Mouse (Mus musculus) MEL (cell line): Measurements from ENCODE around the gene Tmem8b. TPM values are rescaled to one million over a fixed set of nuclear protein-coding genes. Genes with fewer than 3 reads are reported as not detected.

Experiments
- DNase-seq: peaks from one replicate; pipeline ENCODE4 v3.0.0; 2011; ENCODE audit warnings: low read depth, low spot score
- H3K27ac ChIP-seq: 2 replicates; pipeline ENCODE4 v1.5.1; 2012; ENCODE audit warnings: low read depth, mild to moderate bottlenecking, control low read depth, low read length, moderate library complexity; ENCODE audit not compliant: control insufficient read depth
- H3K27me3 ChIP-seq, 2 experiments: fragments of 150-350 bp in 1 of 2; sonication (generic) in 1 of 2; 2 replicates each; pipeline ENCODE4 v1.6.1; 2012; ENCODE audit warnings: low read length in 2 of 2, mild to moderate bottlenecking in 2 of 2, improper control_type of control experiment in 1 of 2, moderate library complexity in 1 of 2; ENCODE audit not compliant: insufficient read depth in 2 of 2, control insufficient read depth in 1 of 2
- H3K36me3 ChIP-seq, 2 experiments: 2 replicates each; pipeline ENCODE4 v1.6.1; 2012 to 2014; ENCODE audit warnings: low read length in 2 of 2, improper control_type of control experiment in 1 of 2, inconsistent platforms in 1 of 2, mild to moderate bottlenecking in 1 of 2; ENCODE audit not compliant: insufficient read depth in 2 of 2, control insufficient read depth in 1 of 2
- H3K4me1 ChIP-seq, 2 experiments: fragments of 150-350 bp in 1 of 2; sonication (generic) in 1 of 2; 2 replicates each; pipeline ENCODE4 v1.6.1; 2012; ENCODE audit warnings: low read length in 2 of 2, improper control_type of control experiment in 1 of 2, mild to moderate bottlenecking in 1 of 2; ENCODE audit not compliant: insufficient read depth in 2 of 2, control insufficient read depth in 1 of 2
- H3K4me3 ChIP-seq, 2 experiments: fragments of 150-350 bp in 1 of 2; sonication (generic) in 1 of 2; 2 replicates each; pipeline ENCODE4 v1.5.1; 2012; ENCODE audit warnings: low read depth in 2 of 2, low read length in 2 of 2, mild to moderate bottlenecking in 2 of 2, moderate library complexity in 2 of 2, control low read depth in 1 of 2, improper control_type of control experiment in 1 of 2; ENCODE audit not compliant: control insufficient read depth in 1 of 2, insufficient read depth in 1 of 2
- H3K79me2 ChIP-seq: 2 replicates; pipeline ENCODE4 v1.6.1; 2012; ENCODE audit warnings: mild to moderate bottlenecking, low read length, moderate library complexity; ENCODE audit not compliant: control insufficient read depth, poor library complexity, insufficient read depth
- H3K9ac ChIP-seq: 2 replicates; pipeline ENCODE4 v1.6.1; 2012; ENCODE audit warnings: low read depth, mild to moderate bottlenecking, control low read depth, low read length, moderate library complexity; ENCODE audit not compliant: control insufficient read depth, poor library complexity, severe bottlenecking
- H3K9me3 ChIP-seq: fragments of 150-350 bp; sonication (generic); replicated peaks from 2 replicates; pipeline ENCODE4 v1.6.1; 2012; ENCODE audit warnings: mild to moderate bottlenecking, low read length, improper control_type of control experiment, moderate library complexity; ENCODE audit not compliant: insufficient read depth
- CHD1 ChIP-seq: IDR thresholded peaks from 2 replicates; pipeline ENCODE4 v1.6.1; 2012; ENCODE audit warnings: low read depth, mild to moderate bottlenecking, inconsistent platforms, low read length, improper control_type of control experiment
- CTCF ChIP-seq, 3 experiments: IDR thresholded peaks in 2 of 3; conservative IDR thresholded peaks in 1 of 3; 2 replicates each; pipeline ENCODE4 v1.5.1; 2011 to 2012; ENCODE audit warnings: low read length in 3 of 3, low read depth in 2 of 3, mild to moderate bottlenecking in 2 of 3, improper control_type of control experiment in 1 of 3, inconsistent platforms in 1 of 3, mixed read lengths in 1 of 3, moderate library complexity in 1 of 3; ENCODE audit not compliant: control insufficient read depth in 1 of 3, insufficient read depth in 1 of 3, poor library complexity in 1 of 3, severe bottlenecking in 1 of 3
- E2F4 ChIP-seq: IDR thresholded peaks from 2 replicates; pipeline ENCODE4 v1.6.1; 2011; ENCODE audit warnings: low read depth, low read length, improper control_type of control experiment, borderline replicate concordance
- EP300 ChIP-seq, 2 experiments: IDR thresholded peaks; 2 replicates each; pipeline ENCODE4 v1.6.1; 2011; ENCODE audit warnings: improper control_type of control experiment in 2 of 2, low read length in 2 of 2, low read depth in 1 of 2, mild to moderate bottlenecking in 1 of 2
- ETS1 ChIP-seq: IDR thresholded peaks from 2 replicates; pipeline ENCODE4 v1.6.1; 2012; ENCODE audit warnings: low read depth, mild to moderate bottlenecking, inconsistent platforms, low read length, improper control_type of control experiment, moderate library complexity
- GABPA ChIP-seq: IDR thresholded peaks from 2 replicates; pipeline ENCODE4 v1.6.1; 2012; ENCODE audit warnings: low read depth, mild to moderate bottlenecking, inconsistent platforms, low read length, improper control_type of control experiment, moderate library complexity
- GATA1 ChIP-seq: IDR thresholded peaks from 2 replicates; pipeline ENCODE4 v1.6.1; 2011; ENCODE audit warnings: low read depth, low read length, improper control_type of control experiment
- KAT2A ChIP-seq: conservative IDR thresholded peaks from 2 replicates; pipeline ENCODE4 v1.6.1; 2012; ENCODE audit warnings: low read depth, low read length, improper control_type of control experiment, inconsistent platforms
- MAZ ChIP-seq: IDR thresholded peaks from 2 replicates; pipeline ENCODE4 v1.6.1; 2012; ENCODE audit warnings: low read depth, mild to moderate bottlenecking, inconsistent platforms, low read length, improper control_type of control experiment
- MXI1 ChIP-seq: IDR thresholded peaks from 2 replicates; pipeline ENCODE4 v1.6.1; 2011; ENCODE audit warnings: mild to moderate bottlenecking, low read depth, low read length, improper control_type of control experiment
- MYB ChIP-seq: IDR thresholded peaks from 2 replicates; pipeline ENCODE4 v1.6.1; 2011; ENCODE audit warnings: mild to moderate bottlenecking, low read depth, low read length, improper control_type of control experiment
- MYC ChIP-seq: IDR thresholded peaks from 2 replicates; pipeline ENCODE4 v1.6.1; 2011; ENCODE audit warnings: low read depth, mild to moderate bottlenecking, low read length, improper control_type of control experiment, moderate library complexity
- POLR2AphosphoS2 ChIP-seq: IDR thresholded peaks from 2 replicates; pipeline ENCODE4 v1.6.1; 2011; ENCODE audit warnings: low read length, improper control_type of control experiment
- RAD21 ChIP-seq: IDR thresholded peaks from 2 replicates; pipeline ENCODE4 v1.6.1; 2011; ENCODE audit warnings: mild to moderate bottlenecking, low read depth, low read length, improper control_type of control experiment
- TAL1 ChIP-seq: IDR thresholded peaks from 2 replicates; pipeline ENCODE4 v1.6.1; 2012; ENCODE audit warnings: mild to moderate bottlenecking, inconsistent platforms, low read length, moderate library complexity, mixed read lengths
- TBP ChIP-seq: IDR thresholded peaks from 2 replicates; pipeline ENCODE4 v1.8.0; 2011; ENCODE audit warnings: low read depth, low read length, improper control_type of control experiment
- TCF12 ChIP-seq: IDR thresholded peaks from 2 replicates; pipeline ENCODE4 v1.6.1; 2014; ENCODE audit warnings: low read depth, mild to moderate bottlenecking, inconsistent platforms, low read length, improper control_type of control experiment, moderate library complexity
- UBTF ChIP-seq: IDR thresholded peaks from 2 replicates; pipeline ENCODE4 v1.6.1; 2012; ENCODE audit warnings: low read depth, mild to moderate bottlenecking, inconsistent platforms, low read length, improper control_type of control experiment, moderate library complexity, borderline replicate concordance; ENCODE audit not compliant: insufficient read depth
- ZMIZ1 ChIP-seq: IDR thresholded peaks from 2 replicates; pipeline ENCODE4 v1.6.1; 2012; ENCODE audit warnings: low read depth, mild to moderate bottlenecking, inconsistent platforms, low read length, improper control_type of control experiment, moderate library complexity
- ZNF384 ChIP-seq: IDR thresholded peaks from 2 replicates; pipeline ENCODE4 v1.6.1; 2012; ENCODE audit warnings: low read depth, mild to moderate bottlenecking, inconsistent platforms, low read length, improper control_type of control experiment
- polyA plus RNA-seq, 2 experiments: library from polyadenylated mRNA; stranded (reverse) in 1 of 2; unstranded in 1 of 2; fragments of >175 nt in 1 of 2; fragments of >200 nt in 1 of 2; gene quantifications; 2 replicates each; pipeline versions ENCODE4 v1.2.1 to v1.2.4; 2012; ENCODE audit warnings: low replicate concordance in 2 of 2, low read depth in 1 of 2; ENCODE audit not compliant: insufficient read length in 2 of 2, insufficient read depth in 1 of 2, missing spikeins in 1 of 2
- total RNA-seq: library from RNA; depleted of rRNA; stranded (reverse); fragments of 300-350 nt; gene quantifications from 2 replicates; pipeline ENCODE4 v1.2.3, GENCODE M21; 2012

Tmem8b gene
- total and polyA plus RNA-seq, 3 experiments = 0.46 to 3.6 TPM; not detected in 1

GRCm38 (mm10) chr4:43694439-43695248, 25.9 kb downstream of the Tmem8b start (continued):
- TF ChIP-seq TCF12 (peak; percentile 70), MYC (peak; percentile 65; the same call in 1 of the 2 replicates), CHD1 (no peak), GABPA (no peak)

DNA sequence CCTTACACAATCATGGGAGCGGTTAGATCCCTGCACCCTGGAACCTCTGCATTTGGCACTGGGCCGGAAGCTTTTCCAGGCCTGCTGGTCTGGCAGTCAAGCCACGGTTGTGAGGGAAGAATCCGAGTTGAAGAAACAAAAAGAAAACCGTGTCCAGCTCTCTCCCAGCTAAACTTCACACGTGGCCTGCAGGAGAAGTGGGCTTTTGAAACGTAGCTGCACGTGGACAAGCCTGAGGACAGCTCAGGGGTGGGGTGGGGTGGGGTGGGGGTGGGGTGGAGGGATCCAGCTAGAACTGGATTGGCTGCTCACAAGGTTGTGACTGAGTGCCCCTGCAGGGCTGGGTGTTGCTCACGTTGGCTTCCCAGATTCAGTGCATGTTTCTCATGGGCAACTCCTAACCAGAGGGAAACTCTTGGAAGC, 26.5 kb downstream of the Tmem8b start:
- H3K79me2 ChIP-seq = no peaks in the 10 kb centered on the region
- no peak overlapping the region for H3K4me3 ChIP-seq
- TF ChIP-seq TAL1 (no peak), MYC (no peak), GABPA (no peak), ZMIZ1 (no peak), TCF12 (no peak), MXI1 (no peak), MYB (no peak), EP300 (IDR thresholded peaks at IDR 0.05; ENCODE audit: low read depth in 1 of 2, low read length in 2 of 2) (no peak), MAZ (no peak), E2F4 (no peak), KAT2A (no peak), GATA1 (no peak), ETS1 (no peak), RAD21 (no peak), CTCF (IDR thresholded peaks at IDR 0.05 in 2 of 3, conservative IDR thresholded peaks at IDR 0.05 in 1 of 3; ENCODE audit: control insufficient read depth in 1 of 3, insufficient read depth in 1 of 3, low read depth in 2 of 3, low read length in 3 of 3, poor library complexity in 1 of 3, severe bottlenecking in 1 of 3) (no peak), ZNF384 (no peak), UBTF (no peak), POLR2AphosphoS2 (no peak), TBP (no peak)
- DNase-seq = no peak
- H3K36me3 ChIP-seq = peaks cover 0 to 23% of the 10 kb centered on the region in 2 experiments; a peak in 2 of 4 replicates
- peaks cover 0 to 5% of the 10 kb centered on the region in 2 experiments; a peak in 1 of 4 replicates for H3K27me3 ChIP-seq
- H3K27ac ChIP-seq = peak overlapping the region; percentile 32
- no peak overlapping the region for H3K9ac ChIP-seq
- H3K4me1 ChIP-seq = peaks cover 4 to 28% of the 10 kb centered on the region in 2 experiments
- no peaks in the 10 kb centered on the region for H3K9me3 ChIP-seq
